Mouse (Mus musculus): ENCODE data around the gene Odf3l1. TPM values are rescaled to one million over a fixed set of nuclear protein-coding genes. Genes with fewer than 3 reads are reported as not detected.

Odf3l1 gene
- polyA plus RNA-seq, 1 experiment from 2014 or later, result not detected

DNA sequence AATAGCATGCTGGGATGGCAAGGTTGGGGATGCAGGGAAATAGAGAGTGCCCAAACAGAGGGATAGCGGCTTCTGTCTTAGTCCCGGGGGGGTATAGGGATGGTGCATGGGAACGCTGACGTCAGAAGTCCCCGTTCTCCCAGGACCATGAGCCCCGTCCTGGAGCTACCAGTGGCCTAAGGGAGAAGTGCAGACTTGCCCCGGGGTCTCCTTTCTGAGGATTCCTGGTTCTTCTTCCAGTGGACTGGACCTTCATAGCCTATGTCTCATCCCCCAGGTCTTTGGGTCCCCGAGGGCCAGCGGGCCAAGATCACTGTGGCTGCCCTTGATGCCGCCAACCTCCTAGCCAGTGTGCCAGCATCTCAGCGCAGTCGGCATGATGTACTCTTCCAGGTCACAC lies 32.3 kb upstream of the Odf3l1 start:
- ATAC-seq (ENCODE audit: low FRiP score) (no peak), DNase-seq (ENCODE audit: low spot score) (no peak)
- Histone ChIP-seq H3K27ac (no peak overlapping the region), H3K36me3 (replicated peaks; ENCODE audit: control insufficient read depth, insufficient read depth) (no peaks in the 10 kb centered on the region), H3K27me3 (ENCODE audit: control insufficient read depth, insufficient read depth, low read length) (no peaks in the 10 kb centered on the region), H3K4me2 (replicated peaks) (no peak overlapping the region), H3K9me3 (ENCODE audit: control insufficient read depth, low read length) (no peaks in the 10 kb centered on the region), H3K4me1 (replicated peaks; ENCODE audit: control insufficient read depth, insufficient read depth, low read length) (peaks cover under 1% of the 10 kb centered on the region; the same call in 1 of the 2 replicates), H3K9ac (no peak overlapping the region), H3K4me3 (replicated peaks; ENCODE audit: low read length) (no peak overlapping the region)
- WGBS, result 90% methylated on average over 12 of the region's 12 CpGs

GRCm38 (mm10) chr9:56894006-56894405 lies 29.5 kb upstream of the Odf3l1 start:
- no peak for ATAC-seq (ENCODE audit: low FRiP score)
- DNase-seq (ENCODE audit: low spot score), result no peak
- 5% methylated on average over 3 of the region's 3 CpGs for WGBS
- no peaks in the 10 kb centered on the region for H3K9me3 ChIP-seq (ENCODE audit: control insufficient read depth, low read length)
- no peaks in the 10 kb centered on the region for H3K36me3 ChIP-seq (replicated peaks; ENCODE audit: control insufficient read depth, insufficient read depth)
- peaks cover 4% of the 10 kb centered on the region; the same call in 1 of the 2 replicates for H3K27me3 ChIP-seq (ENCODE audit: control insufficient read depth, insufficient read depth, low read length)
- H3K27ac ChIP-seq, result no peak overlapping the region
- peaks cover 9% of the 10 kb centered on the region; the same call in 1 of the 2 replicates for H3K4me1 ChIP-seq (replicated peaks; ENCODE audit: control insufficient read depth, insufficient read depth, low read length)
- H3K9ac ChIP-seq, result no peak overlapping the region
- no peak overlapping the region for H3K4me3 ChIP-seq (replicated peaks; ENCODE audit: low read length)
- H3K4me2 ChIP-seq (replicated peaks), result no peak overlapping the region

DNA sequence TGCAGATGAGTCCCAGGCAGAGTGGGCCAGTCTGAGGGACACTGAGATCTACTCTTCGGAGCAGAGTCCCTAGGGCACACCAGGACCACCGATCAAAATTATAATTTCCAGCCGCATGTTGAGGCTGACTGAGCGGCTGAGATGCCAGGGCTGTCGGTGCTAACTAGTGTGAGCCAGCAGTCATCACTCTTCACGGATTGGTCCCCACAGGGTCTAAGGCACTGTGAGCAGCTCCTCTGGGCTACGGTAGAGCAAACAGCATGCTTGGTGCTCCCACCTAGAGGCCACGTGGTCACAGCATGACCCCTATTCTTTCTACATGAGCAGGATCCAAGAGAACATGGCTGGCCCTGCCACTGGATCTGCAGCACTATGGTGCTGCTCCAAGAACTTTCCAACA lies 28.8 kb upstream of the Odf3l1 start:
- WGBS, result 47% methylated on average over 8 of the region's 8 CpGs
- Histone ChIP-seq H3K27ac (no peak overlapping the region), H3K9me3 (ENCODE audit: control insufficient read depth, low read length) (no peaks in the 10 kb centered on the region), H3K4me2 (replicated peaks) (no peak overlapping the region), H3K27me3 (ENCODE audit: control insufficient read depth, insufficient read depth, low read length) (peaks cover 4% of the 10 kb centered on the region; the same call in 1 of the 2 replicates), H3K4me3 (replicated peaks; ENCODE audit: low read length) (no peak overlapping the region), H3K9ac (no peak overlapping the region), H3K4me1 (replicated peaks; ENCODE audit: control insufficient read depth, insufficient read depth, low read length) (peaks cover 9% of the 10 kb centered on the region; the same call in 1 of the 2 replicates), H3K36me3 (replicated peaks; ENCODE audit: control insufficient read depth, insufficient read depth) (no peaks in the 10 kb centered on the region)
- DNase-seq (ENCODE audit: low spot score) (no peak), ATAC-seq (ENCODE audit: low FRiP score) (no peak)

DNA sequence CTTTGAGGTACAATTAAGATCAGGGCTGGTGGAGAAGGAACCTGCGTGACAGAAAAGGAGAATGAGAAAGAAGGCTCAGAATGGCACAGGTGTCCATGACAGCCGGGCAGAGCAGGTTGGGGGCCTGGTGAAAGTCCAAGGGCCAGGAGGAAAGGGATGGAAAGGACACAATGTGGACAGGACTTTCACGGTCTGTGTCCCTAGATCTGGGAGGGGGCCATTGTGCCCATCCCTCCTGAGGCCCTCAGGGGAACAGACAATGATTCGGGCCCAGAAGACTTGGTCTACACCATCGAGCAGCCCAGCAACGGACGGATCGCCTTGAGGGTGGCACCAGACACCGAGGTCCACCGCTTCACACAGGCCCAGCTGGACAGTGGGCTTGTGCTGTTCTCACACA lies 27.6 kb upstream of the Odf3l1 start:
- DNase-seq (ENCODE audit: low spot score), result no peak
- WGBS, result 89% methylated on average over 10 of the region's 10 CpGs
- H3K9ac ChIP-seq, result no peak overlapping the region
- no peaks in the 10 kb centered on the region for H3K36me3 ChIP-seq (replicated peaks; ENCODE audit: control insufficient read depth, insufficient read depth)
- peaks cover 9% of the 10 kb centered on the region; the same call in 1 of the 2 replicates for H3K4me1 ChIP-seq (replicated peaks; ENCODE audit: control insufficient read depth, insufficient read depth, low read length)
- H3K9me3 ChIP-seq (ENCODE audit: control insufficient read depth, low read length), result no peaks in the 10 kb centered on the region
- no peak overlapping the region for H3K4me2 ChIP-seq (replicated peaks)
- H3K27ac ChIP-seq, result no peak overlapping the region
- H3K4me3 ChIP-seq (replicated peaks; ENCODE audit: low read length), result no peak overlapping the region
- H3K27me3 ChIP-seq (ENCODE audit: control insufficient read depth, insufficient read depth, low read length), result peaks cover 4% of the 10 kb centered on the region; the same call in 1 of the 2 replicates
- ATAC-seq (ENCODE audit: low FRiP score), result no peak

GRCm38 (mm10) chr9:56891517-56892011 lies 27.1 kb upstream of the Odf3l1 start:
- no peaks in the 10 kb centered on the region for H3K9me3 ChIP-seq (ENCODE audit: control insufficient read depth, low read length)
- ATAC-seq (ENCODE audit: low FRiP score) (peak; percentile 76), DNase-seq (ENCODE audit: low spot score) (peak; percentile 89)
- 29% methylated on average over 12 of the region's 12 CpGs for WGBS
- H3K27ac ChIP-seq, result no peak overlapping the region
- H3K4me2 ChIP-seq (replicated peaks), result peak overlapping the region; percentile 44
- H3K36me3 ChIP-seq (replicated peaks; ENCODE audit: control insufficient read depth, insufficient read depth), result no peaks in the 10 kb centered on the region
- no peak overlapping the region for H3K4me3 ChIP-seq (replicated peaks; ENCODE audit: low read length)
- peaks cover 4% of the 10 kb centered on the region; the same call in 1 of the 2 replicates for H3K27me3 ChIP-seq (ENCODE audit: control insufficient read depth, insufficient read depth, low read length)
- peaks cover 9% of the 10 kb centered on the region; the same call in 1 of the 2 replicates for H3K4me1 ChIP-seq (replicated peaks; ENCODE audit: control insufficient read depth, insufficient read depth, low read length)
- peak overlapping the region; percentile 31; the same call in 1 of the 2 replicates for H3K9ac ChIP-seq

GRCm38 (mm10) chr9:56890522-56891250 lies 26.2 kb upstream of the Odf3l1 start:
- H3K4me2 ChIP-seq (replicated peaks), result peak overlapping the region; percentile 56; the same call in 1 of the 2 replicates
- no peak overlapping the region for H3K9ac ChIP-seq
- no peak overlapping the region for H3K4me3 ChIP-seq (replicated peaks; ENCODE audit: low read length)
- H3K4me1 ChIP-seq (replicated peaks; ENCODE audit: control insufficient read depth, insufficient read depth, low read length), result peaks cover 9% of the 10 kb centered on the region; the same call in 1 of the 2 replicates
- no peaks in the 10 kb centered on the region for H3K9me3 ChIP-seq (ENCODE audit: control insufficient read depth, low read length)
- WGBS, result 72% methylated on average over 11 of the region's 11 CpGs
- H3K27ac ChIP-seq, result no peak overlapping the region
- DNase-seq (ENCODE audit: low spot score), result no peak
- peaks cover 4% of the 10 kb centered on the region; the same call in 1 of the 2 replicates for H3K27me3 ChIP-seq (ENCODE audit: control insufficient read depth, insufficient read depth, low read length)
- ATAC-seq (ENCODE audit: low FRiP score), result no peak
- H3K36me3 ChIP-seq (replicated peaks; ENCODE audit: control insufficient read depth, insufficient read depth), result no peaks in the 10 kb centered on the region

DNA sequence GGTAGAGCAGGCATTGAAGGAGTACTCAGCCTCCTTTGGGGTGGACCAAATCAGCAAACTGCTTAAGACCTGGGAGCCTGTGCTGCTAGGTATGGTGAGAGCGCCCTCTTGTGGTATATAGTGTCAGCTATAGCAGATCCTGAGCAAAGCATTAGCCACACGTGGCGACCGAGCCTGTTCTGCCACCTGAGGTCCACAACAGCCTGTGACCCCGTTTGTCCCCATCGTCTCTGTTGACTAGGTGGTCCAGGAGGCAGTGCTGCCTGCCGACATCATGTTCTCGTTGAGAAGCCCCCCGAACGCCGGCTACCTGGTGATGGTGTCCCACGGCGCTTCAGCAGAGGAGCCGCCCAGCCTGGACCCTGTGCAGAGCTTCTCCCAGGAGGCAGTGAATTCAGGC lies 25.3 kb upstream of the Odf3l1 start:
- Histone ChIP-seq H3K4me2 (replicated peaks) (peak overlapping the region; percentile 56), H3K9ac (peak overlapping the region; percentile 47; the same call in 1 of the 2 replicates), H3K4me1 (replicated peaks; ENCODE audit: control insufficient read depth, insufficient read depth, low read length) (peaks cover 9% of the 10 kb centered on the region; the same call in 1 of the 2 replicates), H3K9me3 (ENCODE audit: control insufficient read depth, low read length) (no peaks in the 10 kb centered on the region), H3K27ac (no peak overlapping the region), H3K4me3 (replicated peaks; ENCODE audit: low read length) (0 out of 2 replicates have a peak overlapping the region, but pooled peaks have one; percentile 17), H3K27me3 (ENCODE audit: control insufficient read depth, insufficient read depth, low read length) (peaks cover 4% of the 10 kb centered on the region; the same call in 1 of the 2 replicates), H3K36me3 (replicated peaks; ENCODE audit: control insufficient read depth, insufficient read depth) (no peaks in the 10 kb centered on the region)
- peak; percentile 49 for ATAC-seq (ENCODE audit: low FRiP score)
- WGBS, result 9% methylated on average over 14 of the region's 14 CpGs
- DNase-seq (ENCODE audit: low spot score), result peak; percentile 93

DNA sequence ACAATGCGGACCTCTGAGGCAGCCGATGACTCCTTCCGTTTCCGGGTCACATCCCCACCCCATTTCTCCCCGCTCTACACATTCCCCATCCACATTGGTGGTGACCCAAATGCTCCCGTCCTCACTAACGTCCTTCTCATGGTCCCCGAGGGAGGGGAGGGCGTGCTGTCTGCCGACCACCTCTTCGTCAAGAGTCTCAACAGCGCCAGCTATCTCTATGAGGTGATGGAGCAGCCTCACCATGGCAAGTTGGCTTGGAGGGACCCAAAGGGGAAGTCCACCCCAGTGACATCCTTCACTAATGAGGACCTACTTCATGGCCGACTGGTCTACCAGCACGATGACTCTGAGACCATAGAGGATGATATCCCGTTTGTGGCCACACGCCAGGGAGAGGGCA lies 23.1 kb upstream of the Odf3l1 start:
- no peak for DNase-seq (ENCODE audit: low spot score)
- Histone ChIP-seq H3K9me3 (ENCODE audit: control insufficient read depth, low read length) (no peaks in the 10 kb centered on the region), H3K4me3 (replicated peaks; ENCODE audit: low read length) (no peak overlapping the region), H3K4me2 (replicated peaks) (no peak overlapping the region), H3K27ac (no peak overlapping the region), H3K9ac (no peak overlapping the region), H3K4me1 (replicated peaks; ENCODE audit: control insufficient read depth, insufficient read depth, low read length) (peaks cover 9% of the 10 kb centered on the region; the same call in 1 of the 2 replicates), H3K27me3 (ENCODE audit: control insufficient read depth, insufficient read depth, low read length) (peaks cover 4% of the 10 kb centered on the region; the same call in 1 of the 2 replicates), H3K36me3 (replicated peaks; ENCODE audit: control insufficient read depth, insufficient read depth) (no peaks in the 10 kb centered on the region)
- no peak for ATAC-seq (ENCODE audit: low FRiP score)
- 95% methylated on average over 16 of the region's 16 CpGs for whole genome bisulfite sequencing

DNA sequence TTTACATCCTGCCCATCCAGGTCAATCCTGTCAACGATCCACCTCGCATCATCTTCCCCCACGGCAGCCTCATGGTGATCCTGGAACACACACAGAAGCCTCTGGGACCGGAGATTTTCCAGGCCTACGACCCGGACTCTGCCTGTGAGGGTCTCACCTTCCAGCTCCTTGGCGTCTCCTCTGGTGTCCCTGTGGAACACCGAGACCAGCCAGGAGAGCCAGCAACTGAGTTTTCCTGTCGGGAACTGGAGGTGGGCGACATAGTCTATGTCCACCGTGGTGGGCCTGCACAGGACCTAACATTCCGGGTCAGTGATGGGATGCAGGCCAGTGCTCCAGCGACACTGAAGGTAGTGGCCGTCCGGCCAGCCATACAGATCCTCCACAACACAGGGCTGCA lies 22.1 kb upstream of the Odf3l1 start:
- H3K9ac ChIP-seq, result no peak overlapping the region
- no peak overlapping the region for H3K4me3 ChIP-seq (replicated peaks; ENCODE audit: low read length)
- peaks cover 6% of the 10 kb centered on the region; the same call in 1 of the 2 replicates for H3K4me1 ChIP-seq (replicated peaks; ENCODE audit: control insufficient read depth, insufficient read depth, low read length)
- WGBS, result 92% methylated on average over 15 of the region's 15 CpGs
- no peak overlapping the region for H3K4me2 ChIP-seq (replicated peaks)
- H3K9me3 ChIP-seq (ENCODE audit: control insufficient read depth, low read length), result no peaks in the 10 kb centered on the region
- H3K27me3 ChIP-seq (ENCODE audit: control insufficient read depth, insufficient read depth, low read length), result peaks cover 4% of the 10 kb centered on the region; the same call in 1 of the 2 replicates
- ATAC-seq (ENCODE audit: low FRiP score) (no peak), DNase-seq (ENCODE audit: low spot score) (no peak)
- no peaks in the 10 kb centered on the region for H3K36me3 ChIP-seq (replicated peaks; ENCODE audit: control insufficient read depth, insufficient read depth)
- no peak overlapping the region for H3K27ac ChIP-seq
